Mouse (Mus musculus): ENCODE results near the gene Fasn.
"Not testable (repeated sequence)": the region's sequence is repeated elsewhere in the genome, so short reads cannot be mapped to it uniquely, and the experiment has no call there.

Gene Fasn

GRCm38 (mm10) chr11:120795756-120796613 lies 28.4 kb downstream of the Fasn start, which contains the start of gene Dus1l:
Gene Dus1l, minus strand, starts transcription at chr11:120796403.
- DNase-seq (ENCODE audit: low read depth): peak; percentile 98

- no peak for DNase-seq (ENCODE audit: low read depth)
These were observed 31.7 kb downstream of the Fasn start for GRCm38 (mm10) chr11:120792652-120793051.

- DNase-seq (ENCODE audit: low read depth): no peak
These were observed 34.5 kb downstream of the Fasn start for GRCm38 (mm10) chr11:120789810-120790209.

- DNase-seq (ENCODE audit: low read depth): no peak
These were observed 35.0 kb downstream of the Fasn start for GRCm38 (mm10) chr11:120789355-120789754.

- not testable (repeated sequence) for DNase-seq (ENCODE audit: low read depth)
These were observed 35.9 kb downstream of the Fasn start for GRCm38 (mm10) chr11:120788460-120788859.

- DNase-seq (ENCODE audit: low read depth): no peak
These were observed 39.2 kb downstream of the Fasn start for GRCm38 (mm10) chr11:120785145-120785544.

- DNase-seq (ENCODE audit: low read depth): peak; percentile 78
These were observed 40.1 kb downstream of the Fasn start, which contains the start of the genes Rfng and Gps1 for GRCm38 (mm10) chr11:120784064-120784791. Gene Rfng, minus strand, starts transcription at chr11:120784207. Gene Gps1, plus strand, starts transcription at chr11:120784272.

- peak; percentile 34 for DNase-seq (ENCODE audit: low read depth)
These were observed 40.8 kb downstream of the Fasn start for GRCm38 (mm10) chr11:120783426-120784063.

- DNase-seq (ENCODE audit: low read depth): not testable (repeated sequence)
These were observed 43.0 kb downstream of the Fasn start for GRCm38 (mm10) chr11:120781361-120781760.

GRCm38 (mm10) chr11:120779876-120780275 lies 44.5 kb downstream of the Fasn start:
- DNase-seq (ENCODE audit: low read depth): no peak

- DNase-seq (ENCODE audit: low read depth): no peak
These were observed 47.2 kb downstream of the Fasn start for GRCm38 (mm10) chr11:120777123-120777522.

- peak; percentile 96 for DNase-seq (ENCODE audit: low read depth)
These were observed 48.4 kb downstream of the Fasn start for GRCm38 (mm10) chr11:120775774-120776469.

GRCm38 (mm10) chr11:120773463-120774190 lies 50.7 kb downstream of the Fasn start:
- DNase-seq (ENCODE audit: low read depth): no peak

- DNase-seq (ENCODE audit: low read depth): no peak
These were observed 51.6 kb downstream of the Fasn start for GRCm38 (mm10) chr11:120772749-120773148.

GRCm38 (mm10) chr11:120768206-120768605 lies 56.1 kb downstream of the Fasn start:
- DNase-seq (ENCODE audit: low read depth): no peak

- not testable (repeated sequence) for DNase-seq (ENCODE audit: low read depth)
These were observed 57.3 kb downstream of the Fasn start for GRCm38 (mm10) chr11:120767023-120767422.

GRCm38 (mm10) chr11:120763121-120763999 lies 61.0 kb downstream of the Fasn start:
- DNase-seq (ENCODE audit: low read depth): not testable (repeated sequence)

- not testable (repeated sequence) for DNase-seq (ENCODE audit: low read depth)
These were observed 61.7 kb downstream of the Fasn start, which contains the start of gene Hmga1b for GRCm38 (mm10) chr11:120762672-120763041. Gene Hmga1b, plus strand, starts transcription at chr11:120762794.

- no peak for DNase-seq (ENCODE audit: low read depth)
These were observed 62.3 kb downstream of the Fasn start for GRCm38 (mm10) chr11:120761811-120762671.

All from naive thymus-derived CD4-positive, alpha-beta T cell, adult 2 months (primary cell).